Mouse (Mus musculus): Measurements from ENCODE around the gene Wdr24.

The Wdr24 gene

DNA sequence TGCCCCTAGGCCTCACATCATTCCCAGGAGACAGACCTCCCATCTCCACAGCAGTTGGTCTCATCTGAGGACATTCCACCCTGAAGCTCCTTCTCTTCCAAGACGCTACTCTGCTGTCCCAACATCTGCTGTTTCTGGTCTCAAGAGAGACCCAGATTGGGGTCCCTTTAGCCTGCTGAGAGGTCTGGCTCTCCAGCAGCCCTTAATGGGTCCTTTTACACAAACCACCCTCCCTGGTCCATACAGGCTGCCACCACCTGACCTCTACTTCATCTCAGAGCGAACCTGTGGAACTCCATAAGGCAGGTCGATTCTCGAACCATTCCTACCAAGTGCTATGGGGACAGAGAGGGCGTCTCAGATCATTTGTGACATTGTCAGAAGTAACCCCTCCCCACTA is 15.4 kb upstream of the Wdr24 start:
- no peak for DNase-seq

- peak; percentile 95 for DNase-seq
These were observed 14.4 kb upstream of the Wdr24 start, which contains the start of gene Fbxl16 for GRCm38 (mm10) chr17:25808789-25809605. Gene Fbxl16 (plus strand): TSS chr17:25809085.

DNA sequence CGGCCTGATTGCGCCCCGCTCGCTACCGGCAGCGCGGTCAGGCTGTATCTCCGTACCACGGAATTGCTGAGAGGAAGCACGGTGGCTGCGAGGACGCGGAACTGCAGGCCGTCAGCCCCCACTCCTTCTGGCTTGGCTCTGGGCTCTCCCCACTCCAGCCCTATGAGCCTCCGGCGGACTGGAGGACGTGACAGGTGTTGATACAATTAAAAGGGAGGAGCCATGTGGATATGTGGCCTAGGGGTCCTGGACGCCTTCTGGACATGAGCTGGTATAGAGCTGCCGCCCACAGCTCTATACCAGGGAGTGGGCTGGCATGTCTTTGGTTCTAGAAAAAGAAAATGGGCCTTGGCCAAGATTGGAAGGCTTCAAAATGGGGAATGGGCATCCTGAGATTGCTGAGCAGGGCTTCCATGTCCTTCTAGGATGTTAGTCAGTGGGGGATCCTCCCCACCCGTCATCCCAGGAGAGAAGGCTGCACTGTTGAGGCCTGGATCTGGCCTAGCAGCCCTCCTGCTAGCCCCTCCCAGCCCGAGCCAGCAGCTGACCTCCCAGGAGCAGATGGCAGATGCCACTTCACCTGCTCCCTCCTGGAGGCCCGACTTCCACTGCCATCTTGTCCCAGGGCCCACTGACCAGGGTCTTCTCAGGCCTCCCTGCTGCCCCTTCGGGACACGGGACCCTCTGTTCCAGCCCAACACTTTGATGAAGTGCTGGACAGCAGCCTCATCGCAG is 13.7 kb upstream of the Wdr24 start:
- peak; percentile 76 for DNase-seq

DNA sequence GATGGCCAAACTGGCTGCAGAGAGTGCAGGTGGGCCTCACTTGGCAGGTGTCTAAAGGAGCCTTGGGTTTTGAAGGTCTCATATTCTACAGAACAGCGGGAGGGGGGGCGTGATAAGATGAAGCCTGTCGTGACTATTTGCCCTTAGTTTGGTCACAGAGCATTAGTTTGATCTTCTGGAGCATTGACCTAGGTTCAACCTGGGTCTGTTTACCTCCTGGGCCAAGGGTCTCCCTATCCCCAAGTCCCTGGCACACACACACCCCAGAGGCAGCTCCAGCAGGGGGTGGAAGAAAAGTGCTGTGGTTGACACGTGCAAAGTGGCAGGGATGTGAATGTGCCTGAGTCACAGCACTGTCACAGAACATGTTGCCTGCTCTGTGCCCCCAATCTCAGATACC is 12.5 kb upstream of the Wdr24 start:
- DNase-seq = no peak

GRCm38 (mm10) chr17:25813471-25813870 is 10.0 kb upstream of the Wdr24 start:
- DNase-seq = peak; percentile 53

DNA sequence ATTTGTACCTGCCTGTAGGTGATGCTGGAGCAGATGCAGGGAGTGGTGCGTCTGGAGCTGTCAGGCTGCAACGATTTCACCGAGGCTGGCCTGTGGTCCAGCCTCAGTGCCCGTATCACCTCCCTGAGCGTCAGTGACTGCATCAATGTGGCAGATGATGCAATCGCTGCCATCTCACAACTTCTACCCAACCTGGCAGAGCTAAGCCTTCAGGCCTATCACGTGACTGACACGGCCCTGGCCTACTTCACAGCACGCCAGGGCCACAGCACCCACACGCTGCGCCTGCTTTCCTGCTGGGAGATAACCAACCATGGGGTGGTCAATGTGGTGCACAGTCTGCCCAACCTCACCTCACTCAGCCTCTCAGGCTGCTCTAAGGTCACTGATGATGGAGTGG is 5.8 kb upstream of the Wdr24 start:
- no peak for DNase-seq

- DNase-seq = no peak
These were observed 4.3 kb upstream of the Wdr24 start for GRCm38 (mm10) chr17:25818851-25819780.

- no peak for DNase-seq
These were observed 1.1 kb downstream of the Wdr24 start for GRCm38 (mm10) chr17:25824362-25825142.

- DNase-seq = no peak
These were observed 1.9 kb downstream of the Wdr24 start for GRCm38 (mm10) chr17:25825311-25825710.

DNA sequence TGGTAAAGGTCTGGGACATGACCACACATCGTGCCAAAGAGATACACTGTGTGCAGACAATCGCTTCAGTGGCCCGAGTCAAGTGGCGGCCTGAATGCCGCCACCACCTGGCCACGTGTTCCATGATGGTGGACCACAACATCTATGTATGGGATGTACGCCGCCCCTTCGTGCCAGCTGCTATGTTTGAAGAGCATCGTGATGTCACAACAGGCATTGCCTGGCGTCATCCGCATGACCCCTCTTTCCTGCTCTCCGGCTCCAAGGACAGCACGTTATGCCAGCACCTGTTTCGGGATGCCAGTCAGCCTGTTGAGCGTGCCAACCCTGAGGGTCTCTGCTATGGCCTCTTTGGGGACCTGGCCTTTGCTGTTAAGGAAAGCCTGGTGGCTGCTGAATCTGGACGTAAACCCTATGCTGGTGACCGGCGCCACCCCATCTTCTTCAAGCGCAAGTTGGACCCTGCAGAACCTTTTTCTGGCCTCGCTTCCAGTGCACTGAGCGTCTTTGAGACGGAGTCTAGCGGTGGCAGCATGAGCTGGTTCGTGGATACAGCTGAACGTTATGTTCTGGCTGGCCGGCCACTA is 2.6 kb downstream of the Wdr24 start:
- DNase-seq = no peak

GRCm38 (mm10) chr17:25827011-25827410 is 3.6 kb downstream of the Wdr24 start:
- DNase-seq = no peak

DNA sequence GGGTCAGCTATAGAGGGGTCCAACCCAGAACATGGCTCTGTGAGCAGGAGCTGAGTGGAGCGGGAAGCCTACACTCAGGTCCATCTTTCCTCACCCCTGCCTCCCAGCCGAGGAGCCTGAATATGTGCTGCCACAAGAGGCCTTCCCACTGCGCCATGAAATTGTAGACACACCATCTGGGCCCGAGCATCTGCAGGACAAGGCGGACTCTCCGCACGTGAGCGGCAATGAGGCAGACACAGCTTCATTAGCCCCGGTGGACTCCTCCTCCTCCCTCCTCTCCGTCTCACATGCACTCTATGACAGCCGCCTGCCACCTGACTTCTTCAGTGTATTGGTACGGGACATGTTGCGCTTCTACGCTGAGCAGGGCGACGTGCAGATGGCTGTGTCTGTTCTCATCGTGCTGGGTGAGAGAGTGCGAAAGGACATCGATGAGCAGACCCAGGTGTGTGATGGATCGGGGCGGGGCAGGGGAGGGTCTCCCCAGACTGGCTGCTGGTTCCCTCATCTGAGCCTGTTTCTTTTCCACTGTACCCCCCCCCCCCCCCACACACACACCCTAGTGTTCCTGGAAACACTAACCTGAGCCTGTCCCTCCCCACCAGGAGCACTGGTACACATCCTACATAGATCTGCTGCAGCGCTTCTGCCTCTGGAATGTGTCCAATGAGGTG is 4.3 kb downstream of the Wdr24 start:
- no peak for DNase-seq

DNA sequence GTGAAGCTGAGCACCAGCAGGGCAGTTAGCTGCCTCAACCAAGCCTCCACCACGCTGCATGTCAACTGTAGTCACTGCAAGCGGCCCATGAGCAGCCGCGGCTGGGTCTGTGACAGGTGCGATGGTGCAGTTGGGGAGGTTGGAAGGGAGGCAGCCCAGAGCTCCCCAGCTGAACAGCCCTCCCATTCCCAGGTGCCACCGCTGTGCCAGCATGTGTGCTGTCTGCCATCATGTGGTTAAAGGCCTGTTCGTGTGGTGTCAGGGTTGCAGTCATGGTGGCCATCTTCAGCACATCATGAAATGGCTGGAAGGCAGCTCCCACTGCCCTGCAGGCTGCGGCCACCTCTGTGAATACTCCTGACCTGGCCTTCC is 4.8 kb downstream of the Wdr24 start:
- no peak for DNase-seq

GRCm38 (mm10) chr17:25828712-25829557 is 5.5 kb downstream of the Wdr24 start, which contains the start of gene Jmjd8:
Gene Jmjd8 (plus strand): TSS chr17:25828867.
- peak; percentile 74 for DNase-seq

- no peak for DNase-seq
These were observed 6.2 kb downstream of the Wdr24 start for GRCm38 (mm10) chr17:25829558-25830017.

- DNase-seq = no peak
These were observed 6.8 kb downstream of the Wdr24 start for GRCm38 (mm10) chr17:25830200-25830753.

GRCm38 (mm10) chr17:25830806-25831431 is 7.5 kb downstream of the Wdr24 start:
- DNase-seq = no peak

DNA sequence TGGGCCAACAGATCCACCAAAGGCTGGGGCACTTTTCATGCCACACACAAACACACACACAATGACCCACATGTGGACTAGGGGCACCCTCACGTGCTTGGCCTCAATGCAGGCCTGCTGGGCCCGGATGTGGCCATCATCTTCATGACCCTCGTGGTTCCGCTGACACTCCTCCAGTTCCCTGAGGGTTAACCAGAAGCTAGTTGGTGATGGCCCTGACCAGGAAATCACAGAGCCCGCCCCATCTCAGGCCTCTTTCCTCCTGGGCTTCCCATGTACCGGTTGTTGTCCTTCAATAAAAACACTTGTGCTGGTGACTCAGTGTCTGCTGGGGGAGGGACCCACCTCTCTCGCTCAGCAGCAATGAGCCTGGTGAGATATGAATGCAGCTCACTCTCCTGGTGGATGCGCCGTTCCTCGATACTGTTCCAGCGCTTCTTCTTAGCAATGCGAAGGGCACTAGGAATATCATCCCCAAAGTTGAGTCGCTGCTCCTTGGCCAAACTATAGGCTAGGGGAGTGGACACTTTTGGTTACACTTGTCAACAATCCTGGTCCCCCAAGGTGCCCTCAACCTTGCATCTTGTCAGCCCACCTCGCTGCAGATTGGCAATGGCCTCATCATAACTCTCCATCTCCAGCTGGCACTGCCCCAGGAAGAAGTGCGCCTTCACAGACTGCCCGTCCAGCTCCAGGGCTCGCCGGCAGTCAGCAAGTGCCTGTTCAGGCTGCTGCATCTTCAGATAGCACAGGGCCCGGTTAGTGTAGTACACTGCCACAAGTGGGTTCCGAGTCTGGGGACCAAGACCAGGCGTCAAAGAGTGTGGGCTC is 8.2 kb downstream of the Wdr24 start:
- DNase-seq = no peak
